Mouse (Mus musculus) myocyte (in vitro differentiated cells): Measurements from ENCODE around the gene Phf13. TPM values are rescaled to one million over a fixed set of nuclear protein-coding genes. Genes with fewer than 3 reads are reported as not detected.
A peak's percentile ranks its signal among the peaks of the same experiment; 100 is the strongest.
"Not testable (repeated sequence)": the region's sequence is repeated elsewhere in the genome, so short reads cannot be mapped to it uniquely, and the experiment has no call there.

Source experiments
- H3K27me3 ChIP-seq: one replicate; pipeline ENCODE4 v1.6.1; 2011; ENCODE audit not compliant: control insufficient read depth, insufficient read depth, insufficient read length
- H3K36me3 ChIP-seq: one replicate; pipeline ENCODE4 v1.6.1; 2011; ENCODE audit not compliant: control insufficient read depth, insufficient read depth
- H3K4me2 ChIP-seq: one replicate; pipeline ENCODE4 v1.6.1; 2011; ENCODE audit warnings: low read depth, control low read depth
- H3K4me3 ChIP-seq: one replicate; pipeline ENCODE4 v1.5.1; 2011; ENCODE audit warnings: mild to moderate bottlenecking, control low read depth, moderate library complexity
- H3K79me2 ChIP-seq: one replicate; pipeline ENCODE4 v1.6.1; 2011; ENCODE audit not compliant: control insufficient read depth, insufficient read depth
- H3ac ChIP-seq: one replicate; pipeline ENCODE4 v1.6.1; 2011; ENCODE audit not compliant: control insufficient read depth, insufficient read length
- CEBPB ChIP-seq: IDR thresholded peaks from 2 replicates; pipeline ENCODE4 v1.6.1; 2011; ENCODE audit warnings: mild to moderate bottlenecking, moderate library complexity; ENCODE audit not compliant: poor library complexity, insufficient read depth, severe bottlenecking
- E2F4 ChIP-seq: IDR thresholded peaks from one replicate; pipeline ENCODE4 v1.6.1; 2011; ENCODE audit warnings: mild to moderate bottlenecking, control low read depth, moderate library complexity; ENCODE audit not compliant: insufficient read depth
- MAX ChIP-seq: IDR thresholded peaks from one replicate; pipeline ENCODE4 v1.6.1; 2011; ENCODE audit warnings: low read depth, mild to moderate bottlenecking, control low read depth
- MYOD1 ChIP-seq, 3 experiments: IDR thresholded peaks; one replicate each; pipeline ENCODE4 v1.6.1; 2011; ENCODE audit warnings: control low read depth in 2 of 3, low read depth in 2 of 3, mild to moderate bottlenecking in 2 of 3, moderate library complexity in 1 of 3; ENCODE audit not compliant: insufficient read length in 2 of 3, control insufficient read depth in 1 of 3
- MYOG ChIP-seq, 3 experiments: IDR thresholded peaks; one replicate each; pipeline ENCODE4 v1.6.1; 2011; ENCODE audit warnings: control low read depth in 2 of 3, low read depth in 2 of 3, mild to moderate bottlenecking in 2 of 3; ENCODE audit not compliant: insufficient read length in 2 of 3, control insufficient read depth in 1 of 3, insufficient read depth in 1 of 3
- POLR2A ChIP-seq: IDR thresholded peaks from one replicate; pipeline ENCODE4 v1.6.1; 2011; ENCODE audit warnings: low read depth, mild to moderate bottlenecking, control low read depth, moderate library complexity; ENCODE audit not compliant: insufficient read length
- POLR2AphosphoS2 ChIP-seq: IDR thresholded peaks from one replicate; pipeline ENCODE4 v1.6.1; 2011; ENCODE audit warnings: low read depth, control low read depth; ENCODE audit not compliant: insufficient read length
- REST ChIP-seq: IDR thresholded peaks from one replicate; pipeline ENCODE4 v1.6.1; 2011; ENCODE audit warnings: mild to moderate bottlenecking, control low read depth, moderate library complexity; ENCODE audit not compliant: insufficient read depth, insufficient read length
- SRF ChIP-seq: IDR thresholded peaks from one replicate; pipeline ENCODE4 v1.6.1; 2011; ENCODE audit warnings: low read depth; ENCODE audit not compliant: control insufficient read depth, insufficient read length
- TCF12 ChIP-seq: IDR thresholded peaks from one replicate; pipeline ENCODE4 v1.6.1; 2011; ENCODE audit warnings: mild to moderate bottlenecking, control low read depth; ENCODE audit not compliant: poor library complexity, insufficient read depth, severe bottlenecking
- TCF3 ChIP-seq: IDR thresholded peaks from one replicate; pipeline ENCODE4 v1.6.1; 2011; ENCODE audit warnings: low read depth, control low read depth; ENCODE audit not compliant: insufficient read length
- USF1 ChIP-seq: IDR thresholded peaks from one replicate; pipeline ENCODE4 v1.6.1; 2011; ENCODE audit warnings: low read depth, mild to moderate bottlenecking, control low read depth, moderate library complexity
- polyA plus RNA-seq: library from polyadenylated mRNA; unstranded; fragments of >200 nt; fragmentation: generic; extraction: Trizol; gene quantifications from one replicate; pipeline ENCODE4 v1.2.1, GENCODE M21; 2012; ENCODE audit warnings: missing spikeins

The Phf13 gene
- polyA plus RNA-seq, 1 experiment = 13.5 TPM

DNA sequence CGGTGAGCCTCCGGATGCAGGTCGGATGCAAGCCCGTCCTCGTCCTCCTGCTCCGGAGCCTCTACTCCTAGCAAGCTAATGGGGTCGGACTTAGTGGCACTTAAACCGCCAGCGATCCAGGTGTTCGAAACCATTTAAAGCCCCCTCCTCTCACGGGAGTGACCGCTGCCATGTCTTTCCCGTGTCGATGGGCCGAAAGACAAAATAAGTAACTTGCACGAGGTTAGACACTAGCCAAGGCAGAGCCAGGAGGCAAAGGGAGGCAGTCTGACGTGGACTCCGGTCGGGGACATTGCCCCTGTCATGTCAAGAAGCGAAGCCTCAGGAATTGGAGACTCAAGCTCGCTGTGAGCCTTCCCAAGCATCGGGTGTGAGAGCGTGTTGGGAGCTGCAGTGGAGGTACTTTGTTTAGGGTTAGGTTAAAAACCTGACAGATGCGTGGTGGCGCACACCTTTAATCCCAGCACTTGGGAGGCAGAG lies 43.8 kb upstream of the Phf13 start:
- Histone ChIP-seq H3K27me3 (no peaks in the 10 kb centered on the region), H3K4me3 (peak overlapping the region; percentile 68), H3K4me2 (peak overlapping the region; percentile 84), H3K79me2 (peaks cover 44% of the 10 kb centered on the region), H3ac (peak overlapping the region; percentile 91), H3K36me3 (peaks cover 16% of the 10 kb centered on the region)
- no peak for TF ChIP-seq TCF3
- no peak for TF ChIP-seq POLR2AphosphoS2
- TF ChIP-seq POLR2A = no peak
- TF ChIP-seq E2F4 = no peak
- no peak for TF ChIP-seq MYOG (IDR thresholded peaks at IDR 0.05; ENCODE audit: control insufficient read depth in 1 of 3, insufficient read depth in 1 of 3, insufficient read length in 2 of 3, low read depth in 2 of 3)
- TF ChIP-seq MAX = no peak
- no peak for TF ChIP-seq SRF
- TF ChIP-seq CEBPB = no peak

DNA sequence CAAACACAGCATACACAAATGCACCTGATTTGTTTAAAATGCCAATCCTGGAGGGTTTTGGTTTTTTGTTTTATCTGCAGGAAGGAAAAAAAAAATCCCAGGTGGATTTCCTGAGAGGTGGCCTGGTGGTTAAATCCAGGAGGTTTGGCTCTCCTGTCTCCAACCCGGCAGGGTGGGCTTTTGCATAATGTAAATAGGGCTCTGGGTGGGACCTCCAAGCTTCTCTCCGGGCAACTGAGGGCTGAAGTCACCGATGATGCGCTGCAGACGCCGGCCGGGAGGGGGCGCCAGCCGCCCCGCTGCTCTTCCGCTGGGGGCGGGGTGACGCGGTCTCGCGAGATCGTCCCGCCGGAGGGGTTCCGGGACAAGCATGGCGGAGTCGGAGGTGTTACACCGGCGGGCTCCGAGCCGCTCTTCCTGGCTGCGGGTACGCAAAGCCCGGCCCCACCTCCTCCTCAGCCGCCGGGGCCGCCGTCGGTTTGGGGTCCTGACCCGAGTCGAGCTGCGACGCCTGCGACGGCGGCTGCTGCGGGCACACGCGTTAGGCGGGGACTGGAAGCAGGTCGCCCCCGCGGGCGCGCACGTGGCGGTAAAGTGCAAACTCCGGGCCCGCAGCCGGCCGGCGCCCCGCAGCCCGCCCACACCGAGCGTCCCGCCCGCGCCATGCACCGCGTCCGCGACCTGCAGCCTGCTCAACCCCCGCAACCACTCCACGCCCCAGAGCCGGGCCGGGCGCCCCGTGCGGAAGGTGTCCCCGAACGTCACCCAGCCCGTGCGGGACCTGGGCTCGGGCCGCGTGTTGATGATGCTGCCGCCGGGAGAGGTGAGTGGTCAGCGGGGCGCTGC lies 43.1 kb upstream of the Phf13 start, which contains the start of gene Nol9:
Gene Nol9 (plus strand): TSS at position 337 of the 846 bp plus-strand sequence.
- H3K79me2 ChIP-seq = peaks cover 40% of the 10 kb centered on the region
- no peaks in the 10 kb centered on the region for H3K27me3 ChIP-seq
- H3K36me3 ChIP-seq = peaks cover 13% of the 10 kb centered on the region
- TF ChIP-seq REST (no peak), USF1 (no peak), POLR2A (peak; percentile 91), POLR2AphosphoS2 (peak; percentile 93), SRF (peak; percentile 65), MYOD1 (IDR thresholded peaks at IDR 0.05; ENCODE audit: control insufficient read depth in 1 of 3, insufficient read length in 2 of 3, low read depth in 2 of 3) (peak in 1 of 3 experiments; percentile 20), MYOG (IDR thresholded peaks at IDR 0.05; ENCODE audit: control insufficient read depth in 1 of 3, insufficient read depth in 1 of 3, insufficient read length in 2 of 3, low read depth in 2 of 3) (peak in 1 of 3 experiments; percentile 45)
- H3K4me3 ChIP-seq = peak within 1 kb of the TSS; percentile 68
- peak within 1 kb of the TSS; percentile 85 for H3K4me2 ChIP-seq
- peak within 1 kb of the TSS; percentile 91 for H3ac ChIP-seq

DNA sequence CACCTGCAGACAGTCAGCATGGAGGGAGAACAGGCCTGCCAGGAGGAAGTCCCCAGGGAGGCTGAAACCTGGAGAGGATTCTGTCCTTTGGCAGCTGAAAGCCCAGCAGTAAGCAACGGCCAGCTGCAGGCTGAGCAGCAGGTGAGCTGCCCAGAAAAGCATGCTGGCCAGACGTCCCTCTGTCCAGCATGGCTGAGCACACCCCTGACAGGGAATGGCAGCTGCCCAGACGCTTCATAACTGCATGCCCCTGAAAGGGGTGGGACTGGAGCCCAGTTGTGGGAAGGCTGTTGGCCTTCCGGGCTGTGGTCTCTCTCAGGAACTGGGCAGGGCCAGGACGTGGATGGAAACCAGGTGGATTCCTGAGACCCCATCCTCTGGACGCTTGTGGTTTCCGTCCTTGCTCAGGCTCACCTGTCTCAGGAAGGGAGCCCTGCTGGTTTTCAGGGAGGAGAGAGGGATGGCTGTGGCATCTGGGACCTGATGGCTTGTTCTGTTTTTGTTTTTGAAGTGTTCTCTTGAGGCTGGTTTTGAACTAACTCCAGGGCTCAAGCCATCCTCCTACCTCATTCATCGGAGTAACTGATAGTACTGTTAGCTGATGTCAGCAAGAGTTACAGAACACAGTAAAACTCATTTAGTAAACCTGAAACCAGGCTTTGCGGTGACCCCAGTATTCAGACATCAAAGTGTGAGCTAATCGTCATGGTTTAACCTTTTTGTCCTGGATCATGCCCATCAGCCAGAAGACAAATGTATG lies 42.3 kb upstream of the Phf13 start, which contains the start of gene Tas1r1:
Gene Tas1r1 (minus strand): TSS at position 344 of the 760 bp plus-strand sequence.
- peaks cover 8% of the 10 kb centered on the region for H3K36me3 ChIP-seq
- H3K4me2 ChIP-seq = peak within 1 kb of the TSS; percentile 85
- TF ChIP-seq MYOD1 (IDR thresholded peaks at IDR 0.05; ENCODE audit: control insufficient read depth in 1 of 3, insufficient read length in 2 of 3, low read depth in 2 of 3) = peak; percentile 95 to 100 (median 100)
- peak; percentile 96 for TF ChIP-seq TCF3
- TF ChIP-seq TCF12 = peak; percentile 90
- TF ChIP-seq E2F4 = no peak
- no peak for TF ChIP-seq MAX
- TF ChIP-seq MYOG (IDR thresholded peaks at IDR 0.05; ENCODE audit: control insufficient read depth in 1 of 3, insufficient read depth in 1 of 3, insufficient read length in 2 of 3, low read depth in 2 of 3) = peak; percentile 92 to 99 (median 99)
- peak; percentile 54 for TF ChIP-seq SRF
- H3ac ChIP-seq = peak within 1 kb of the TSS; percentile 91
- H3K27me3 ChIP-seq = no peaks in the 10 kb centered on the region
- H3K79me2 ChIP-seq = peaks cover 37% of the 10 kb centered on the region
- H3K4me3 ChIP-seq = peak within 1 kb of the TSS; percentile 68

DNA sequence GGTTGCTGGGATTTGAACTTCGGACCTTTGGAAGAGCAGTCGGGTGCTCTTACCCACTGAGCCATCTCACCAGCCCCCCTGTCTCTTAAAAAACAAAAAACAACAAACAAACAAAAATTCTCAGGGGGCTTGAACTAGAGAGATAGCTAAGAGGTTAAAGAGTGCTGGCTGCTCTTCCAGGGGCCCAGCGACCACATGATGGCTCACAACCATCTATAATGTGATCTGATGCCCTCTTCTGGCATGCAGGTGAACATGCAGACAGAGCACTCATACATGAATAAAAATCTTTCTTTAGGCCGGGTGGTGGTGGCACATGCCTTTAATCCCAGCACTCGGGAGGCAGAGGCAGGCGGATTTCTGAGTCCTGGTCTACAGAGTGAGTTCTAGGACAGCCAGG lies 40.4 kb upstream of the Phf13 start:
- H3K4me3 ChIP-seq, H3K4me2 ChIP-seq, H3K27me3 ChIP-seq, H3ac ChIP-seq, H3K36me3 ChIP-seq: not testable (repeated sequence)
- peaks cover 20% of the 10 kb centered on the region for H3K79me2 ChIP-seq

DNA sequence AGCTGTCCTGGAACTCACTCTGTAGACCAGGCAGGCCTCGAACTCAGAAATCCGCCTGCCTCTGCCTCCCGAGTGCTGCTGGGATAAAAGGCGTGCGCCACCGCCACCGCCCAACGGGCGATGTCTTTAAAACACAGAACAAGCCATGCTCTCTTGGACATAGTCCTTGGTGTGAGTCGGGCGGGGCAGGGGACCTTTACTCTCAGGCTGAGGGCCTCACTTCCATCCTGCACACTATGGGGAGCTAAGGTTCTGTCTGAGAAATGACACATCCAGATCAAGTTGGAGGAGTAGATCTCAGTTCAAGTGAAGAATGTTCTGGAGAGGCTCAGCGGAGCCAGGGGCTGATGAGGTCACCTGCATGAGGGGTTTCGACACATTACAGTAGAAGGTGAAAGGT lies 36.9 kb upstream of the Phf13 start:
- Histone ChIP-seq H3K27me3 (no peaks in the 10 kb centered on the region), H3K36me3 (no peaks in the 10 kb centered on the region), H3K4me3 (no peak overlapping the region), H3ac (no peak overlapping the region), H3K79me2 (no peaks in the 10 kb centered on the region), H3K4me2 (no peak overlapping the region)
- TF ChIP-seq TCF12 (no peak), POLR2A (no peak), SRF (no peak), E2F4 (no peak), POLR2AphosphoS2 (no peak), MYOD1 (IDR thresholded peaks at IDR 0.05; ENCODE audit: control insufficient read depth in 1 of 3, insufficient read length in 2 of 3, low read depth in 2 of 3) (no peak), USF1 (no peak), MYOG (IDR thresholded peaks at IDR 0.05; ENCODE audit: control insufficient read depth in 1 of 3, insufficient read depth in 1 of 3, insufficient read length in 2 of 3, low read depth in 2 of 3) (no peak), MAX (no peak), TCF3 (no peak), REST (no peak), CEBPB (no peak)
